Mouse (Mus musculus): ENCODE measurements around the gene Spp1. TPM values are rescaled to one million over a fixed set of nuclear protein-coding genes. Genes with fewer than 3 reads are reported as not detected.

Spp1 gene
- polyA plus RNA-seq, 1 experiment from 2014 or later, result 15.7 TPM

GRCm38 (mm10) chr5:104466816-104467215, 31.9 kb downstream of the Spp1 start:
- no peaks in the 10 kb centered on the region for H3K4me1 ChIP-seq (replicated peaks)
- WGBS, result 95% methylated on average over 16 of the region's 16 CpGs

GRCm38 (mm10) chr5:104468586-104468985, 33.7 kb downstream of the Spp1 start:
- 94% methylated on average over 5 of the region's 5 CpGs for WGBS
- Histone ChIP-seq H3K36me3 (peaks cover 90% of the 10 kb centered on the region), H3K27ac (no peak overlapping the region), H3K9me3 (no peaks in the 10 kb centered on the region), H3K4me3 (no peak overlapping the region), H3K27me3 (ENCODE audit: insufficient read depth, poor library complexity, severe bottlenecking) (no peaks in the 10 kb centered on the region), H3K4me1 (replicated peaks) (no peaks in the 10 kb centered on the region)
- no peak for DNase-seq (ENCODE audit: low spot score)

More at GRCm38 (mm10) chr5:104466816-104467215, 31.9 kb downstream of the Spp1 start:
- no peak overlapping the region for H3K27ac ChIP-seq
- no peaks in the 10 kb centered on the region for H3K9me3 ChIP-seq
- no peak overlapping the region for H3K4me3 ChIP-seq
- H3K27me3 ChIP-seq (ENCODE audit: insufficient read depth, poor library complexity, severe bottlenecking), result no peaks in the 10 kb centered on the region
- H3K36me3 ChIP-seq, result peaks cover 83% of the 10 kb centered on the region
- DNase-seq (ENCODE audit: low spot score), result no peak

GRCm38 (mm10) chr5:104470981-104471391, 36.1 kb downstream of the Spp1 start:
- Histone ChIP-seq H3K4me1 (replicated peaks) (no peaks in the 10 kb centered on the region), H3K36me3 (peaks cover 66% of the 10 kb centered on the region), H3K9me3 (no peaks in the 10 kb centered on the region), H3K27ac (no peak overlapping the region), H3K4me3 (no peak overlapping the region), H3K27me3 (ENCODE audit: insufficient read depth, poor library complexity, severe bottlenecking) (no peaks in the 10 kb centered on the region)
- 94% methylated on average over 5 of the region's 5 CpGs for WGBS
- no peak for DNase-seq (ENCODE audit: low spot score)

GRCm38 (mm10) chr5:104472371-104472770, 37.5 kb downstream of the Spp1 start:
- WGBS, result 95% methylated on average over 8 of the region's 8 CpGs
- no peaks in the 10 kb centered on the region for H3K4me1 ChIP-seq (replicated peaks)
- H3K4me3 ChIP-seq, result no peak overlapping the region
- H3K27me3 ChIP-seq (ENCODE audit: insufficient read depth, poor library complexity, severe bottlenecking), result no peaks in the 10 kb centered on the region
- peaks cover 60% of the 10 kb centered on the region for H3K36me3 ChIP-seq
- H3K9me3 ChIP-seq, result no peaks in the 10 kb centered on the region
- H3K27ac ChIP-seq, result no peak overlapping the region
- DNase-seq (ENCODE audit: low spot score), result no peak

- Histone ChIP-seq H3K27me3 (ENCODE audit: insufficient read depth, poor library complexity, severe bottlenecking) (no peaks in the 10 kb centered on the region), H3K9me3 (no peaks in the 10 kb centered on the region), H3K27ac (no peak overlapping the region), H3K36me3 (peaks cover 77% of the 10 kb centered on the region), H3K4me1 (replicated peaks) (no peaks in the 10 kb centered on the region), H3K4me3 (no peak overlapping the region)
- 92% methylated on average over 7 of the region's 7 CpGs for WGBS
- DNase-seq (ENCODE audit: low spot score), result no peak
These were observed 45.4 kb downstream of the Spp1 start for GRCm38 (mm10) chr5:104480367-104480766.

- Histone ChIP-seq H3K27ac (no peak overlapping the region), H3K36me3 (peaks cover 87% of the 10 kb centered on the region), H3K27me3 (ENCODE audit: insufficient read depth, poor library complexity, severe bottlenecking) (no peaks in the 10 kb centered on the region), H3K4me3 (no peak overlapping the region), H3K4me1 (replicated peaks) (no peaks in the 10 kb centered on the region), H3K9me3 (no peaks in the 10 kb centered on the region)
- WGBS, result 89% methylated on average over 8 of the region's 8 CpGs
- DNase-seq (ENCODE audit: low spot score), result no peak
These were observed 47.9 kb downstream of the Spp1 start for GRCm38 (mm10) chr5:104482856-104483255.

Other genes with a start within 250 kb of the Spp1 start
- gene Dmp1, start 232.5 kb upstream of the Spp1 start, polyA plus RNA-seq (2016; fragmentation: Nextera tagmentation; extraction: Ambion mirVana), result 0.35 and 0.41 TPM in 2 replicates
- 0.12 TPM in 1 of 2 replicates, not detected in the other for gene Ibsp, start 135.9 kb upstream of the Spp1 start, polyA plus RNA-seq (2016; fragmentation: Nextera tagmentation; extraction: Ambion mirVana)
- gene Mepe, start 109.8 kb upstream of the Spp1 start, polyA plus RNA-seq (2016; fragmentation: Nextera tagmentation; extraction: Ambion mirVana), result not detected in 2 replicates
- 7.7 and 8.0 TPM in 2 replicates for gene Pkd2, start 24.3 kb downstream of the Spp1 start, polyA plus RNA-seq (2016; fragmentation: Nextera tagmentation; extraction: Ambion mirVana)
- 11.9 and 13.0 TPM in 2 replicates for gene BC005561, start 73.2 kb downstream of the Spp1 start, polyA plus RNA-seq (2016; fragmentation: Nextera tagmentation; extraction: Ambion mirVana)

All from hindbrain, embryonic 10.5 days (tissue).